Mouse (Mus musculus): ENCODE measurements around the gene Glrp1. TPM values are rescaled to one million over a fixed set of nuclear protein-coding genes. Genes with fewer than 3 reads are reported as not detected.

The Glrp1 gene
- polyA plus RNA-seq, 1 experiment from 2014 or later, result 0.09 TPM

GRCm38 (mm10) chr1:88486336-88486735, 23.5 kb downstream of the Glrp1 start:
- WGBS, result 51% methylated on average over 4 of the region's 4 CpGs
- no peak overlapping the region for H3K4me3 ChIP-seq (ENCODE audit: low read length)
- H3K27ac ChIP-seq (ENCODE audit: low read length), result no peak overlapping the region
- H3K4me2 ChIP-seq (ENCODE audit: low read depth, low read length), result no peak overlapping the region
- no peak for ATAC-seq (replicated peaks; ENCODE audit: extremely low read depth, insufficient read depth, low FRiP score)
- no peaks in the 10 kb centered on the region for H3K36me3 ChIP-seq (ENCODE audit: control insufficient read depth, insufficient read depth)
- H3K27me3 ChIP-seq (ENCODE audit: control insufficient read depth, insufficient read depth, low read length), result no peaks in the 10 kb centered on the region
- peaks cover 25% of the 10 kb centered on the region for H3K4me1 ChIP-seq (ENCODE audit: control insufficient read depth, insufficient read depth, low read length)
- H3K9me3 ChIP-seq (replicated peaks; ENCODE audit: control insufficient read depth, low read length), result no peaks in the 10 kb centered on the region
- no peak overlapping the region for H3K9ac ChIP-seq (ENCODE audit: low read length)

GRCm38 (mm10) chr1:88484059-88484458, 25.8 kb downstream of the Glrp1 start:
- no peak overlapping the region for H3K9ac ChIP-seq (ENCODE audit: low read length)
- no peaks in the 10 kb centered on the region for H3K9me3 ChIP-seq (replicated peaks; ENCODE audit: control insufficient read depth, low read length)
- no peaks in the 10 kb centered on the region for H3K36me3 ChIP-seq (ENCODE audit: control insufficient read depth, insufficient read depth)
- H3K27me3 ChIP-seq (ENCODE audit: control insufficient read depth, insufficient read depth, low read length), result no peaks in the 10 kb centered on the region
- no peak overlapping the region for H3K4me3 ChIP-seq (ENCODE audit: low read length)
- ATAC-seq (replicated peaks; ENCODE audit: extremely low read depth, insufficient read depth, low FRiP score), result no peak
- peaks cover 19% of the 10 kb centered on the region for H3K4me1 ChIP-seq (ENCODE audit: control insufficient read depth, insufficient read depth, low read length)
- H3K4me2 ChIP-seq (ENCODE audit: low read depth, low read length), result no peak overlapping the region
- no peak overlapping the region for H3K27ac ChIP-seq (ENCODE audit: low read length)
- WGBS, result 76% methylated on average over 4 of the region's 4 CpGs

- peak overlapping the region; percentile 24; the same call in 1 of the 2 replicates for H3K27ac ChIP-seq (ENCODE audit: low read length)
- H3K4me2 ChIP-seq (ENCODE audit: low read depth, low read length), result peak overlapping the region; percentile 52
- no peaks in the 10 kb centered on the region for H3K9me3 ChIP-seq (replicated peaks; ENCODE audit: control insufficient read depth, low read length)
- 0 out of 2 replicates have a peak overlapping the region, but pooled peaks have one; percentile 4 for H3K4me3 ChIP-seq (ENCODE audit: low read length)
- WGBS, result 24% methylated on average over 17 of the region's 17 CpGs
- ATAC-seq (replicated peaks; ENCODE audit: extremely low read depth, insufficient read depth, low FRiP score), result peak; percentile 23; the same call in 1 of the 2 replicates
- H3K4me1 ChIP-seq (ENCODE audit: control insufficient read depth, insufficient read depth, low read length), result peaks cover 11% of the 10 kb centered on the region
- H3K9ac ChIP-seq (ENCODE audit: low read length), result peak overlapping the region; percentile 48; the same call in 1 of the 2 replicates
- H3K36me3 ChIP-seq (ENCODE audit: control insufficient read depth, insufficient read depth), result no peaks in the 10 kb centered on the region
- no peaks in the 10 kb centered on the region for H3K27me3 ChIP-seq (ENCODE audit: control insufficient read depth, insufficient read depth, low read length)
Measured at GRCm38 (mm10) chr1:88482142-88483099, 27.4 kb downstream of the Glrp1 start.

GRCm38 (mm10) chr1:88480594-88480993, 29.3 kb downstream of the Glrp1 start:
- H3K36me3 ChIP-seq (ENCODE audit: control insufficient read depth, insufficient read depth), result no peaks in the 10 kb centered on the region
- no peak overlapping the region for H3K4me3 ChIP-seq (ENCODE audit: low read length)
- WGBS, result 83% methylated on average over 8 of the region's 8 CpGs
- peaks cover 11% of the 10 kb centered on the region for H3K4me1 ChIP-seq (ENCODE audit: control insufficient read depth, insufficient read depth, low read length)
- H3K27ac ChIP-seq (ENCODE audit: low read length), result no peak overlapping the region
- no peaks in the 10 kb centered on the region for H3K9me3 ChIP-seq (replicated peaks; ENCODE audit: control insufficient read depth, low read length)
- no peak for ATAC-seq (replicated peaks; ENCODE audit: extremely low read depth, insufficient read depth, low FRiP score)
- no peak overlapping the region for H3K9ac ChIP-seq (ENCODE audit: low read length)
- H3K27me3 ChIP-seq (ENCODE audit: control insufficient read depth, insufficient read depth, low read length), result no peaks in the 10 kb centered on the region
- H3K4me2 ChIP-seq (ENCODE audit: low read depth, low read length), result no peak overlapping the region

- H3K4me1 ChIP-seq (ENCODE audit: control insufficient read depth, insufficient read depth, low read length), result peaks cover 14% of the 10 kb centered on the region
- H3K36me3 ChIP-seq (ENCODE audit: control insufficient read depth, insufficient read depth), result no peaks in the 10 kb centered on the region
- no peak overlapping the region for H3K4me2 ChIP-seq (ENCODE audit: low read depth, low read length)
- H3K27ac ChIP-seq (ENCODE audit: low read length), result no peak overlapping the region
- no peaks in the 10 kb centered on the region for H3K27me3 ChIP-seq (ENCODE audit: control insufficient read depth, insufficient read depth, low read length)
- H3K9ac ChIP-seq (ENCODE audit: low read length), result no peak overlapping the region
- 47% methylated on average over 2 of the region's 2 CpGs for WGBS
- no peak for ATAC-seq (replicated peaks; ENCODE audit: extremely low read depth, insufficient read depth, low FRiP score)
- no peaks in the 10 kb centered on the region for H3K9me3 ChIP-seq (replicated peaks; ENCODE audit: control insufficient read depth, low read length)
- H3K4me3 ChIP-seq (ENCODE audit: low read length), result no peak overlapping the region
Measured at GRCm38 (mm10) chr1:88478205-88478604, 31.7 kb downstream of the Glrp1 start.

- H3K9me3 ChIP-seq (replicated peaks; ENCODE audit: control insufficient read depth, low read length), result no peaks in the 10 kb centered on the region
- no peaks in the 10 kb centered on the region for H3K36me3 ChIP-seq (ENCODE audit: control insufficient read depth, insufficient read depth)
- 85% methylated on average over 20 of the region's 20 CpGs for WGBS
- H3K27me3 ChIP-seq (ENCODE audit: control insufficient read depth, insufficient read depth, low read length), result no peaks in the 10 kb centered on the region
- H3K4me1 ChIP-seq (ENCODE audit: control insufficient read depth, insufficient read depth, low read length), result peaks cover 4% of the 10 kb centered on the region
- H3K27ac ChIP-seq (ENCODE audit: low read length), result no peak overlapping the region
- H3K4me3 ChIP-seq (ENCODE audit: low read length), result no peak overlapping the region
- H3K9ac ChIP-seq (ENCODE audit: low read length), result no peak overlapping the region
- H3K4me2 ChIP-seq (ENCODE audit: low read depth, low read length), result no peak overlapping the region
- no peak for ATAC-seq (replicated peaks; ENCODE audit: extremely low read depth, insufficient read depth, low FRiP score)
Measured at GRCm38 (mm10) chr1:88476554-88477085, 33.2 kb downstream of the Glrp1 start.

GRCm38 (mm10) chr1:88475502-88475953, 34.3 kb downstream of the Glrp1 start:
- Histone ChIP-seq H3K27me3 (ENCODE audit: control insufficient read depth, insufficient read depth, low read length) (no peaks in the 10 kb centered on the region), H3K4me3 (ENCODE audit: low read length) (no peak overlapping the region), H3K9ac (ENCODE audit: low read length) (no peak overlapping the region), H3K9me3 (replicated peaks; ENCODE audit: control insufficient read depth, low read length) (no peaks in the 10 kb centered on the region), H3K27ac (ENCODE audit: low read length) (no peak overlapping the region), H3K4me1 (ENCODE audit: control insufficient read depth, insufficient read depth, low read length) (peaks cover 4% of the 10 kb centered on the region), H3K4me2 (ENCODE audit: low read depth, low read length) (no peak overlapping the region), H3K36me3 (ENCODE audit: control insufficient read depth, insufficient read depth) (no peaks in the 10 kb centered on the region)
- no peak for ATAC-seq (replicated peaks; ENCODE audit: extremely low read depth, insufficient read depth, low FRiP score)
- 45% methylated on average over 8 of the region's 8 CpGs for WGBS

GRCm38 (mm10) chr1:88474598-88474997, 35.3 kb downstream of the Glrp1 start:
- Histone ChIP-seq H3K4me3 (ENCODE audit: low read length) (no peak overlapping the region), H3K9me3 (replicated peaks; ENCODE audit: control insufficient read depth, low read length) (no peaks in the 10 kb centered on the region), H3K4me1 (ENCODE audit: control insufficient read depth, insufficient read depth, low read length) (peaks cover 4% of the 10 kb centered on the region), H3K9ac (ENCODE audit: low read length) (no peak overlapping the region), H3K27me3 (ENCODE audit: control insufficient read depth, insufficient read depth, low read length) (no peaks in the 10 kb centered on the region), H3K36me3 (ENCODE audit: control insufficient read depth, insufficient read depth) (no peaks in the 10 kb centered on the region), H3K27ac (ENCODE audit: low read length) (no peak overlapping the region), H3K4me2 (ENCODE audit: low read depth, low read length) (no peak overlapping the region)
- peak; percentile 69; the same call in 1 of the 2 replicates for ATAC-seq (replicated peaks; ENCODE audit: extremely low read depth, insufficient read depth, low FRiP score)
- WGBS, result 42% methylated on average over 7 of the region's 7 CpGs

GRCm38 (mm10) chr1:88473899-88474298, 36.0 kb downstream of the Glrp1 start:
- Histone ChIP-seq H3K36me3 (ENCODE audit: control insufficient read depth, insufficient read depth) (no peaks in the 10 kb centered on the region), H3K4me2 (ENCODE audit: low read depth, low read length) (no peak overlapping the region), H3K9ac (ENCODE audit: low read length) (no peak overlapping the region), H3K9me3 (replicated peaks; ENCODE audit: control insufficient read depth, low read length) (no peaks in the 10 kb centered on the region), H3K4me3 (ENCODE audit: low read length) (no peak overlapping the region), H3K27ac (ENCODE audit: low read length) (no peak overlapping the region), H3K27me3 (ENCODE audit: control insufficient read depth, insufficient read depth, low read length) (no peaks in the 10 kb centered on the region), H3K4me1 (ENCODE audit: control insufficient read depth, insufficient read depth, low read length) (peaks cover 4% of the 10 kb centered on the region)
- 70% methylated on average over 2 of the region's 2 CpGs for WGBS
- ATAC-seq (replicated peaks; ENCODE audit: extremely low read depth, insufficient read depth, low FRiP score), result no peak
